Mouse (Mus musculus) right cerebral cortex, adult 2 months (tissue): ENCODE results near the gene Nrf1.

ENCODE experiments used
- DNase-seq, 2 experiments: peaks; one replicate each; pipeline ENCODE4 v3.0.0; 2021 to 2022; ENCODE audit warnings: low spot score in 2 of 2

The Nrf1 gene

DNA sequence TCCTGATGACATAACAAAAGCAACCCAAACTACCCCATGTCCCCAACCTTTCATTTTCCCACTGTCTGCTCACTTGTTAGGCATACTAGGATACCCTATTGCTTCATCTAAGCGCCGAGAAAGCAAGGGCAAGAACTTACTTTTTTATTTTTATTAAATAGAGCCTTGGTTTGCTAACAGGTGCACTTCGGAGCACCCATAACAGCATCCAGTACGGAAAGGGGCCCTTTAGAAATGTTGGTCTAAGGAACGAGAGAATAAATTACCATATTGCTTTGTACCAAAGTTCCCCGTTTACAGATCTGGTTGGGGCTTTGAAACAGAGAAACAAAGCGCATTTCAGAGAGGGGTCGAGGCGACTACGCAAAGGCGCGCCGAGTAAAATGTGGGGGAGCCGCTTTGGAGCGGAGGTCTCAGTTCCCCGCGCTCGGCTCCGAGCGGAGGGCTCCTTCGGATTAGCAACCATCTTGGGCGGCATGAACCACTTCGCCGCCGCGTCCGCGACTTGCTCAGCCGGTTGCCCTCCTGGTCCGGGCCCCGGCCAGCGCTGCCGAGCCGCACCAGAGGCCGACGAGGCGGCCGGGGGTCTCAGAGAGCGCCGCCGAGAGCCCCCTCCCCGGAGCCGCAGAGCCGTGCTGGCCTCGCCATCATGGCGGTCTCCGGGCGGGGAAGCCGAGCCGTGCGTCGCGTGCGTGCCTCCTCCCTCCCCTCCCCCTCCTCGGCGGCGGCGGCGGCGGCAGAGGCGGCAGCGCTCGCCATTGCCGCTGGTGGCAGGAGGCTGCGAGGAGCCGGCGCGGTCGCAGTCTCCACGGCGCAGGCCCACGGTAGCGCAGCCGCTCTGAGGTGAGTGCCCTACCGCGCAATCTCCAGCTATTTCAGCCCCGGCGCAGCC is at the start of gene Nrf1:
TSS of gene Nrf1 (plus strand) at position 718 of the 892 bp plus-strand sequence.
- peak; percentile 87 to 92 for DNase-seq

DNA sequence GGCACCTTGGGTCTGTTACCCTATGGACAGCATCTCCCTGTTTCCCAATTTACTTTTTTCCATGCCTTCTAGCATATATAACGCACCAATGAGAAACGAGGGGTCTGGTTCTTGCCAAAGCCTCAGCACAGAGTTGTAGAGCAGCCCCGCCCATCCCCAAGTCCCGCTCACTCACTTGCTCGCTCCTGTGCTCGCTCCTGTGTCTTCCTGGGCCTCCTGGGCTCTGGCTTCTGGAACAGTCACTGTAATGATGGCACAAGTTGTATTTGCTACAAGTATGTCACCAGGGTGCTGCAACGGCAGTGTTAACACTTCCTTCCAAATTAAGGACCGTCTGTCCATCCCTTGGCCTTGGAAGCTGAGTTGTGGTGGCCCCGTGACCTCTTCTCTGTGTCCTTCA is 49.6 kb upstream of the Nrf1 start:
- DNase-seq = no peak

DNA sequence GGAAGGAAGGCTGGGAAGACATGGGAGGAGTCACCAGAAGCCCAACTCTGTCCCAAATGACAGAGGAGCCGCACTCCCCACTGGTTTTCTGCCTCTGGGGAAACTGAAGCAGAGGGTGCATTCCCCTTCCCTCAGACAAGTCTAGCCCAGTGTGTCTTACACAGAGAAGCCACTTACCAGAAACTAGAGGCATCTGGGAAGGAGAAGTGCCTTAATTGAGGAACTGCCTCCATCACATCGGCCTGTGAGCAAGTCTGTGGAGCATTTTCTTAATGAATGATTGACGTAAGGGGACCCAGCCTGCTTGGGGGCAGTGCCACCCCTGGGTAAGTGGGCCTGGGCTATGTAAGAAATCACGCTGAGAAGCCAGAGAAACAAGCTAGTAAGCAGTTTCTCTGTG is 49.0 kb upstream of the Nrf1 start:
- DNase-seq = no peak

DNA sequence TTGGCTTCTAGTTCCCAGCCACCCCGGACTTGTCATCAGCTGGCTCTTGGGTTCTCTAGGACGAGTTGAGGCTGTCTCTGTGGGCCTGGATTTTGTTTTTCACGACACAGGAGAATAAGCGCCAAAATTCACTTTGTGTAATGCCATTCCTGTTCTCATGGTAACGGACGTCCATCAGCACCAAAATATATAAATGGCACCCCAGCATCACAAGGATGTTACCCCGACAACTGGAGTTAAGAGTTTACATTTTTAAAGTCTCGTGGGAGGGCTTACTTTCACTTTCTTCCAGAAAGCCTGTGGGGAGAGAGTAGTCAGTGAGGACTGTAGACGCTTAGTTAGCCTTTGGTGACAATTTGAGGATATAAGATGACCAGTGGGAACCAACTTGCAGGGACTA is 45.2 kb upstream of the Nrf1 start:
- peak in 1 of 2 experiments; percentile 14 for DNase-seq

DNA sequence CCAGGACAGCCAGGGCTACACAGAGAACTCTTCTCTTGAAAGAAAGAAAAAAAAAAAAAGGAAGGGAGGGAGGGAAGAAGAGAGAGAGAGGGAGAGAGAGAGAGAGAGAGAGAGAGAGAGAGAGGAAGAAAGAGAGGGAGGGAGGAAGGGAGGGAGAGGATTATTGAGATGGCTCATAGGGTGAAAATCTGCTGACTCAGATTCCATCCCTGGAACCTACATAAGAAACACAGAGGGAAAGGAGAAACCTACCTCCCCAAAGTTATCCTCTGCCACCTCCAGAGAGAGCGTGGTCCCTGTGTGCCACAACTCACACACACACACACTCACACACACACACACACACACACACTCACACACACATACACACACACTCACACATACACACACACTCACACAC is 41.9 kb upstream of the Nrf1 start:
- no peak for DNase-seq

DNA sequence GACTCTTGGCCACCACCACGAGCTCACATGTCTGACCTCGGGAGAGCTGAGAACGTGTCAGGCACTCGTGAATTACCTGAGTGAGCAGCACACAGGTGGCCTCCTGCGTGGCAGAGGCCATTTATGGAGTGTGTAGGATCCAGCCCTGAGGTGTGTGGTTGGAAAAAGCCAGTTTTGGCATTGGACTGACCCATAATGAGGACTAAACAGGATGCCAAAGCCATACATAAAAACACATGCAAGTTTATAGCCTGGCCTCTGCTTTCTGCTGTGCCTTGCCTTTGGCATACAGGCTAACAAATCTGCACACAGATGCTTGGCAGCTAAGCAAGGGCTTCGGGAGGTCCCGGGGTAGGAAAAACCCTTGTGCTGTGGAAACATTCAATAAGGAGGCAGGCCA is 38.6 kb upstream of the Nrf1 start:
- DNase-seq = no peak

DNA sequence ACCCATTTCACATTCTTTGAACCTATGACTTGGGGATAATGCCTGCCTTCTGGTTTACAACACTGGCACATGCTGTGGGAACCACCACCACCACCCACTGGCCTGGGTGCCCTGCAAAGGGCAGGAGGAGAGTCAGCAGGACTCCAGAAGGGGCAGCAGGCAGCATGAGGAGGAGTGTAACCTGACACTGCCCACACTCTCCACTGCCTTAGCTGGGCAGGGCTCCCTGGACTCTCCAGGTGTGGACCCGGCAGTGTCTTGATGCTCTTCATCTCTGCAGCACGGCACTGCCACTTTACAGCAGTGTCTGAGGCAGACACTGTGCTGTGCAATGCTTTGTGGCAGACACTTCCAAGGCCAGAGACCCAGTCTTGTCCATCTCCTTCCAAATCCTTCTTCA is 34.3 kb upstream of the Nrf1 start:
- no peak for DNase-seq

DNA sequence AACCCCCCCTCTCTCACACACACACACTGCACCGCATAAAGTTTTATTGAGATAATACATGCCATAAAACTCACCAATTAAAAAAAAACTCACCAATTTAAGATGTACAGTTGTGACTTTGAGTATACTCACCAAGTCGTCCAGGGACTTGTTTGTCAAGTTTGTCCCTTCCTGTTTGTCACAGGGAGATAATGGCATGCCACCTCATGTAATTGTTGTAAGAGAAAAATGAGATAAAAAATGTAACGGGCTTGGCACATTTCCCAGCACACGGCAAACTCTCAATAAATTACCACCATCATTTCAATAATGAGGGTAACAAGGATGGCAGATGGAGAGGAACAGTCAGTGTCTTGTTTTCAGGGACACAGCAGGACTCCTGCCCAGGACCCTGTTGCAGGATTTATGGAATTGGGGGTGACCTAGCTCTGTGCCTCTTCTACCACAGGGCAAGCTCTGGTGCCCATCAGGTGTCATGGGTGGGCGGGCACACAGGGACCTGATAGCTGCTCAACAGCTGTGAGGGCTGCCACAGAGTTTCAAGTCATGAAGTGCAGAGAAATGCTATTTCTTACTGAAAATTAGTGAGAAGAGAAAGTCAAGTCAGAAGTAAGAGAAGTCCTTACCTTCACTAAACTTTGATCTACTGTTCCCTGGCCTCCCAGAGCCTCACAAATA is 33.5 kb upstream of the Nrf1 start:
- no peak for DNase-seq

DNA sequence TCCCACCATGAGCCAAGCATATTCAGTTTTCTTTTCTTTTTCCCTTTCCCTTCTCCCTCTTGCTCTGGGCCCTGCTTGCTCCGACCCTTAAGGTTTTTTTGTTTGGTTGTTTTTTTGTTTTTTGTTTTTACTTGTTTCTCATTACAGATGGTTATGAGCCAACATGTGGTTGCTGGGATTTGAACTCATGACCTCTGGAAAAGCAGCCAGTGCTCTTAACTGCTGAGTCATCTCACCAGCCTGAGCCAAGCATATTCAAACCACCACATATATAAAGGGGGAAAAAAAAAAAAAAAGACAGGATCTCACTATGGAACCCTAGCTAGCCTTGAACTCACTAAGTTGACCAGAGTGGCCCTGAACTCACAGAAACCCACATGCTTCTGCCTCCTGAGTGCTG is 26.5 kb upstream of the Nrf1 start:
- no peak for DNase-seq

DNA sequence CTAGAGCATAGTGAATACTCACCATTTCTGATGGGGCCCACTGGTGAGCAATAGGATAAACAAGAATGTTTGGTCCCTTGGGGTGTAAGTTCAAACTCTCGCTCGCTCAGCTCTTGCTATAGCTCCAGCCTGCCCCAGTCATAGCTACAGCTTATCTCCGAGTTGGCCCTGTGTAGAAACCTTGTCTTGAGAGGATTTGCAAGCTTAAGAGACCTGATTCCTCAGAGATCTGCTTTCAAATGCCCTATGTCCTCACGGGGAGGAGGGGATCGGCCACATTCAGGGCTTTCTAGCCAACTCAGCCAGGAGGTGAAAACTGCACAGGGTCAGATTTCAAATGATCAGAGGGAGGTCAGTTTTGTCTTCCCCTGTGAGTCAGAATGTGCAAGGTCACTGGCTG is 26.1 kb upstream of the Nrf1 start:
- DNase-seq = no peak

DNA sequence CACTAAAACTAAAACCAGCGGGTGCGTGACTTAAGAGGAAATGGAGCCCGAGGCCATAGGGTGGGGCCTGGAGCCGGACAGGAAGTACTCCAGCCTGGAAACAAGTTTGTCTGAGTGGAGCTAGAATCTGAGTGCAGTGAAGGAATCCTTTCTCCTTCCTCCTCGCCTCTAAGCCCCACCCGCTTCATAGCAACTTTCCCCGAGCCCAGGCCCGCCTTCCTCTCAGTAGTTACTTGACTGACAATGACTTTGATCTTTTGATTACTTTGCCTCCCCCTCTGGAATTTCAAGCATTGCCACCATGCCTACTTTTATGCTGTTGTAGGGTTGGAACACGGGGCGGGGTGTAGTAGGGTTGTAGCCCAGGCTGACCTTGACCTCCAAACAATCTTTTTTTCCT is 21.0 kb upstream of the Nrf1 start:
- no peak for DNase-seq

DNA sequence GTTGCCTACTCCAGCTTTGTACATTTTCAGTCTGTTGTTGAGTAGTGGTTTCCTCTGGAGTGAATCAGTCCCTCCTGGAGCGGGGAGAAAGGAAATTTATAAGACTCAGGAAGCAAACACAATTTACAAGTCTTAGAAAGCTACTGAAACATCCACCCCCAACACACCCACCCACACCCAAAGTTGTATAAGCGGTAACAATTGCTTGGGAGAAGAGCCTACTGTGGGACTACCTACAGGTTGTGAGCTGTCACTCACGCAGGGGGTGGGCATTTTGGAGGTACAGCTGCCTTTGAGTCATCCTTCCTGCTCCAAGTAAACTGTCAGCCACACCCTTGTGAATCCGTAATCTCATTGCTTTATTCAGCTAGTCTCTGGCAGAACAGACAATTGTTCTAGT is 19.4 kb upstream of the Nrf1 start:
- peak; percentile 27 to 46 for DNase-seq

DNA sequence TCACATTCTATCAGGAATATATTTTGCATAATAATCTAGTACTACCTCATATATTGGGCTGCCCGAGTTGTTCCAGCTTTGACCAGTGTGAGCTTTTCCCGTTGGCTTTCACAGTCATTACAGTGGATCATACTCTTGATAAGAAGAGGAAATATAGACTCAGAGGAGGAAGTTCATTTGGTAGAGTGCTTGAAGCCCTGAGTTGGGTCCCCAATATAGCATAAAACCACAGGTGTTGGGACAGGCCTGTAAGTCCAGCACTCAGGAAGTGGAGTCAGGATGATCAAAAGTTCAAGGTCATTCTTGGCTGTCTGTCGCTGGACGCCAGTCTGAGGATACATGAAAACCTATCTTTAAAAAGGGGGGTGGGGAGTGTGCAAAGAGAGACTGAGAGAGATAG is 12.7 kb upstream of the Nrf1 start:
- DNase-seq = no peak

DNA sequence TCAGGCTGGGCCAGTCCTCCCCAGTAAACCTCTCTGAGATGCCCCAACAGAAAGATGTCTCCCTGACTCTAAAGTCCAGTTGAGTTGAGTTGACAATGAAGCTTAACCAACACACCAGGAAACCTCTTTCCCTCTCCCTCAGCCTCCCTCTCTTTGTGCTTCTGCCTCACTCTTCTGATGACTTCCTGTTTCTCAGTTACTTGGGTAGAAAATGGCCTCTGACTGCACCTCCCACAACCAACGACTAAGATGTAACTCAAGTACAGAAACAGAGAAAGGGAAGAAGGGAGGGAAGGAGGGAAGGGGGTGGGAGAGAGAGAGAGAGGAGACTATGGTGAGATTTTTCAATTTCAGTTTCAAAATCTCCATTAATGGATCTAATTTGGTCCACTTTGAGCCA is 6.3 kb upstream of the Nrf1 start:
- DNase-seq = no peak

DNA sequence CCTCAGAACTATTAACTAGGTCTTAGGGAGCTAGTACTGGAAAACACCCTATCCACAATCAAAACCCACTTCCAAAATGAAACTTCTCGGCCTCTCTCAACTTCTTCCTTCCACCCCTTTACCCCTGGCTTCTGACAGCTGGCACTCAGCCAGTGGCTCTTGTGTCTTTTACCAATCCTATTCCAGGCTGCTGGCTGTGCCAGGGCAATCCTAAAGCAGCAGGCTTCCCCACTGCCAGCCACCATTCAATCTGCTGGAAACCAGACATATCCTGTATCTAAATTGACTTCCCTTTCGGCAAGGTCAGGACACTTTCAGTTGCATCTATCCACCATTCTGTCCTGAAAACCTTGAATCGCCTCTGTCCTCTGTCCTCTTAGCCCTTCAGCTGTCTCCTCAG is 5.3 kb upstream of the Nrf1 start:
- DNase-seq = no peak

DNA sequence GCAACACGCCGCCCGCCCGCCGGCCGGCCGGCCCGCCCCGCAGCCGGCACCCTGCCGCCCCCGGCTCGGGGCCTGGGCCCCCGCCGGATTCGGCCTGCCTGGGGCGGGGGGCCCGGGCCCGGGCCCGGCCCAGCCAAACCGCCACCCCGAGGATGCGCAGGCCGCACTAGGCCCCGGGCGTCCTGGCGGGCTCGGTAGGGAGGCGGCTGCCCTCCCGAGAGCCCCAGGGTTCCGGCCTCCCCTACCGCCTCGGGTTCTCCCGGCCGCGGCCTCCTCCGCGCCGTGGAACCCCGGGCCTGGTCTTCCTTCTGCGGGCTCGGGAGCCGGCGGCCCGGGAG is 344 bp downstream of the Nrf1 start:
- DNase-seq = peak in 1 of 2 experiments; percentile 10

DNA sequence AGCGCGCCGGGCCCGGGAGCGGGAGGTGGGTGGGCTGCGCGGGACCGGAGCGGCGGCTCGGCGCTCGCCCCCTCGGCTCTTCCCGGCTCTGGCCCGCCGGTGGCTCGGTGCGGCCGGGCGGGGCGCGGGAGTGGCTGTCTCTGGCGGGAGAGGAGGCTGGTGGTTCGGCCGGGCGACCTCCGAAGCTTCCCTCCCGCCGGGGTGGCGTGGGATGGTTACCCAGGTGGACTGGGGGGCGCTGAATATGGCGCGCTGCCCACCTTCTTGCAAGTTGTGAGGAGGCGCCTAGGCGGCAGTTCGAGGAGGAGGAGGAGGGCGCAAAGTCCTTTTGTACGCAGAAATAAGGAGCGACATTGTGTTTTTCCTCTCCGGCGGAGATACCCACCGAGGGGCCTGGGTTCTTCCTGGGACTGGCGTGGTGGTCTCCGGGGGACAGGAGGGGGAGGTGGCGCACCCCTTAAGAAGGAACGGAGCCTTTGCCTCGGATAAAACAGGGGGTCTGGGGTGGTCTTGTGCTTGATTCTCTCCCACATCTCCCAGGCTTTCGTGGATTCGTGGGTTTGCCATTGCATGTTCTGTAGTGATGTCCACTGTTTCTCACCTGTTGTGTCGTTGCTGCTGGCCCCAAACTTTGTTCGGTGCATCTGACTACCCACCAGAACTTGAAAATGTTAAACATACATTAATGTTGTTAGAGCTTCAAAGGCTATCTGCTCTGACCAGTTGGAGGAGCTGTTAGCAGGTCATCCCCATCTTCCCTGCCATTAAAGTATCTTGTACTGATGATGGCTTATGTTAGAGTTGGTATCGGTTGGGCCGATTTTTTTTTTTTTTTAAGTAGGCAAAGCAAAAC is 939 bp downstream of the Nrf1 start:
- DNase-seq = peak; percentile 51 to 63

DNA sequence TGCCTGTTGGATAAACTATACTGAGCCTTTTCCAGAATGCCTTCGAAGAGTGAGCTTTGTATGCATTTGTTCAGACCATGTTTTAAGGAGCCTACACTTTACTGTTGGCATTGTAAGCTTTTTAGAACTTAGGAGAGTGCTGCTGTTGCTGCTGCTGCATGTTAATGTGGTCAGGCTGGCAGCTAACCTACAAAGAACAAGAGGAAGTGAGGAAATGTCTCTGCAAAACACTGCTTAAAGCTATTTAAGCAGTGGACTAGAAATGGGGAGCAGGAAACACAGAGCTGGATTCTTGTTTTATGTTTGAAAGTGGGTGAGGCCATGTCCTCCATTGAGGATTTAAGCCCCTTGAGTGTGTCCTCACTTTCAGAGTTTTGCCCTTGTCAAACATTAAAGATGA is 5.3 kb downstream of the Nrf1 start:
- no peak for DNase-seq

DNA sequence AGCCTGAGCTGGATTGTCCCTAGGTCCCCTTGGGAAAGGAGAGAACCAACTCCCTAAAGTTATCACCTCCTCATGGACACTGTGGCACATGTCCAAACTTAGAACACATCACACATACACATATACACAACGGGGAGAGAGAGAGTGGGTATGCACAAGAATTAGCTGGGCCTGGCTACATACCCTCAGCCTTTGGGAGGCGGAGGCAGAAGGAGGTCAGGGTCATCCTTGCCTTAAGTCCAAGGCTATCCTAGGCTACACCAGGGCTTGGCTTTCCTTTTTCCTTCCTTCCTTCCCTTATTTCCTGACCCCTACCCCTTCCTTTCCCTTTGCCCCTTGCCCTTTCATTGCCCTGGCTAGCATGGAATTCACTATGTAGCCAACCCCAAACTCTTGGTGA is 14.8 kb downstream of the Nrf1 start:
- no peak for DNase-seq

DNA sequence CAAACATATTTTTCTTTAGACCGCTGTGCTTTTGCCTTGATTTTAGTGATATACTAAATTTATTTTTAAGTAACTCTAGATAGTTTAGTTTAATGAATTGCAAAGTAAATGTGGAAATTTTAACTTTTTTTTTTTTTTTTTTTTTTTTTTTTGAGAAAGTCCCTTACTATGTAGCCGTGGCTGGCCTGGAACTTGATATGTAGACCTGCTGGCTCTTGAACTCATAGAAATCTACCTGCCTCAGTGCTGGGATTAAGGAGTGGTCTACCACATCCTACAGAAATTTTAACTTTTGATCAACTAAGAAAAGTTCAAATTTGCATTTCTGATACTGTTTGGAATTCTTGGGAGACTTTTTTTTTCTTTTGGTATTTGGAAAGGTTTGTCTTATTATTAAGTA is 17.6 kb downstream of the Nrf1 start:
- DNase-seq = no peak

DNA sequence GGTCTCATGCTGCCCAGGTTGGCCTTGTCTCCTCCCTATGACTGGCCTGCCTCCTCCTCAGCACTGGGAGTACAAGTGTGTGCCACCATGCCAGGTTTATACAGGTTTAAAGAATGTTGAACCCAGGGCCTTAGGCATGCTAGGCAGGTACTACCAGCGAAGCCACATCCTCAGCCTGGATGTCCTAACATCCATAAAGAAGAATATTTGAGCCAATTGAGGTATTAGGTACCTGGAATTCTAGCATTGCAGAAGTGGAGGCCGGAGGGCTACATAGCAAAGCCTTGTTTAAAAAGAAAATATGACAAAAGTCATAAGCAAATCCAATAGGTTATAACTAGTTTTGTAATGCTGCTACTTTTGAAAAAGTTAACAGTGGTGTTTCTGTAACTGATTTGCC is 19.0 kb downstream of the Nrf1 start:
- no peak for DNase-seq

DNA sequence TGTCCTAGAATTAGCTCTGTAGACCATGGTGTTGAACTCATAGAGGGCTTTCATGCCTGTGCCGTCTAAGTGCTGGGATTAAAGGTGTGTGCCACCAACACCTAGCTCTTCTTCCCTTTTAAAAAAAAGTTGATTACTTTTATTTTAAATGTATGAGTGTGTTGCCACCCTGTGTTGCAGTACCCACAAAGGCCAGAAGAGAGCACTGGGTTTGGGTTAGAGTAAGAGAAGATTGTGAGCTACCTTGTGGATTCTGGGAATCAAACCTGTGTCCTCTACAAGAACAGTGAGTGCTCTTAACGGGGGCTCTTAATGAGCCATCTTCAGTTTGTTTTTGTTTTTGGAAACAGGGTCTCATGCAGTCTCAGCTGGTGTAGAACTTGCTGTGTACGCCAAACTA is 24.7 kb downstream of the Nrf1 start:
- no peak for DNase-seq
